Mouse (Mus musculus) testis, adult 2 months (tissue): ENCODE results near the gene Enpp7.

Source experiments
- CTCF ChIP-seq: fragments of 200-500 bp; IDR thresholded peaks from 2 replicates; pipeline ENCODE4 v1.5.1; 2012; ENCODE audit warnings: low read depth, mild to moderate bottlenecking, inconsistent platforms, low read length, moderate library complexity; ENCODE audit not compliant: control insufficient read depth, insufficient read depth, insufficient replicate concordance
- POLR2A ChIP-seq: fragments of 200-500 bp; IDR thresholded peaks from 2 replicates; pipeline ENCODE4 v1.6.1; 2012; ENCODE audit warnings: low read depth, mild to moderate bottlenecking, inconsistent platforms, low read length, moderate library complexity; ENCODE audit not compliant: control insufficient read depth

DNA sequence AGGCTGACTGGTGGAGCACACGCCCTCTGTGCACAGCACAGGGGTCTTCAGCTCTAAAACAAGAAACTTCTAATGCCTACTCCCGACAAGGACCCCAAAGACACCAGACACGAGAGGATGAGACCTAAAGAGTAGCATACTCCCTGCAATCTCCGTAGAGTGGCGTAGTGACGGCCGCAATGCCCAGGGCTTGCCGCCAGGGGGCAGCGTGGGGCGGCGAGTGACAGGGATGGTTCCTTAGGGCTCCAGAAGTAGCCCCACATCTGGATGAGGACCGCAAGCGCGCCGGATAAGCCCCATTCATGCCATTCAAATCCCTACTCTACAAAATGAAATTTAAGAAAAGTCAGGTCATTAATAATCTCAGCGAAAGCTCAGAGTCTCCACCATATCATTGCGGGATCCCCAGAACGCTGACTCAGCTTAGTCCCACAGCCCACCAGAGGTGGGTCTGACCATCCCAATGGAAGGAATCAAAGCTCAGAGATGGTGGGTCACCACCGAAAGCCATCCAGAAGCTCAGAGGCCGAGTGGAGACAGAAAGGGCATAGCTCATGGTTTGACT lies 16.4 kb upstream of the Enpp7 start:
- TF ChIP-seq CTCF: peak; percentile 99
- TF ChIP-seq POLR2A: no peak
